Mouse (Mus musculus): ENCODE measurements around the gene Pdk3. TPM values are rescaled to one million over a fixed set of nuclear protein-coding genes. Genes with fewer than 3 reads are reported as not detected.

The Pdk3 gene
- 19.0 and 25.8 TPM in 2 replicates for polyA plus RNA-seq (2014; fragmentation: Nextera tagmentation; extraction: Ambion mirVana)

- Histone ChIP-seq H3K4me1 (ENCODE audit: control insufficient read depth, insufficient read depth, low read length) (no peaks in the 10 kb centered on the region), H3K4me2 (ENCODE audit: low read length) (peak within 1 kb of the TSS; percentile 66), H3K9me3 (ENCODE audit: control insufficient read depth, low read length) (no peaks in the 10 kb centered on the region), H3K27me3 (ENCODE audit: control insufficient read depth, insufficient read depth, low read length) (no peaks in the 10 kb centered on the region), H3K4me3 (replicated peaks; ENCODE audit: low read depth, low read length) (peak within 1 kb of the TSS; percentile 53), H3K27ac (replicated peaks; ENCODE audit: low read depth, low read length) (peak within 1 kb of the TSS; percentile 71), H3K36me3 (ENCODE audit: control insufficient read depth, insufficient read depth, low read length) (no peaks in the 10 kb centered on the region), H3K9ac (replicated peaks; ENCODE audit: low read length) (peak within 1 kb of the TSS; percentile 56)
- WGBS = 17% methylated on average over 62 of the region's 68 CpGs
- ATAC-seq (ENCODE audit: low FRiP score, low TSS enrichment) (peak; percentile 97), DNase-seq (peak; percentile 92)
These were observed at the start of gene Pdk3 for GRCm38 (mm10) chrX:93831561-93832336. TSS of gene Pdk3 (minus strand) at chrX:93832201.

GRCm38 (mm10) chrX:93877634-93878016, 45.6 kb upstream of the Pdk3 start:
- Histone ChIP-seq H3K4me3 (replicated peaks; ENCODE audit: low read depth, low read length) (no peak overlapping the region), H3K9me3 (ENCODE audit: control insufficient read depth, low read length) (no peaks in the 10 kb centered on the region), H3K27me3 (ENCODE audit: control insufficient read depth, insufficient read depth, low read length) (no peaks in the 10 kb centered on the region), H3K9ac (replicated peaks; ENCODE audit: low read length) (no peak overlapping the region), H3K4me2 (ENCODE audit: low read length) (no peak overlapping the region), H3K36me3 (ENCODE audit: control insufficient read depth, insufficient read depth, low read length) (no peaks in the 10 kb centered on the region), H3K27ac (replicated peaks; ENCODE audit: low read depth, low read length) (no peak overlapping the region), H3K4me1 (ENCODE audit: control insufficient read depth, insufficient read depth, low read length) (no peaks in the 10 kb centered on the region)
- no peak for ATAC-seq (ENCODE audit: low FRiP score, low TSS enrichment)
- WGBS = 75% methylated on average over 3 of the region's 3 CpGs
- no peak for DNase-seq

DNA sequence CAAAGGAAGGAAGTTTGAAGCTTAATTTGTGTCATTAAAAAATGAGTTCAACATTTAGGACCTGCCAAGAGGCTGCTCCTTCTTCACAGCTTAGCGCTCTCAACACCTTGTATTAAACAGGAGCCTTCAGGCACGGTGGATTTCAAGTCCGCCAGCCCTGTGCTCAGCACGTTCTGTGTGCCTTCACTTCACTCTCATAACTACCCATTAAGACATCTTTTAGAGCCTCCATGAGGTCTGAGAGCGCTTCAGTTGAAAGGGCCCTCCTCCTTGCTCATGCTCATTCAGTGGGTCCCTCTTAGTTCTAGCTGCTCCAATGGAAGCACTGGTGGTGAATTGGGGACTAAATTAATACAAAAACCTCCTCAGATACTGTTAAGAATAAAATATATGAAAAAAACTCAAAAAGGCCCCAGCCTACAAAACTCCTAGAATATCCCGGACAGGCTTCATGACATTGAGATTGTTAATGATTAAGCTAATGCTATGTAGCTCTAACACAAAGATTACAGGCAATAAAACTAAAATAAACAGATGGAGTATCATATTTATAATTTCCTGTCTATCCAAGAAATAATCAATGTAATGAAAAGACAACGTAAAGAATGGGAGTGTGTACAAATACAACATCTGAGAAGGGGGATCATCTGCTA, 45.1 kb upstream of the Pdk3 start:
- H3K9me3 ChIP-seq (ENCODE audit: control insufficient read depth, low read length) = no peaks in the 10 kb centered on the region
- H3K4me2 ChIP-seq (ENCODE audit: low read length) = no peak overlapping the region
- H3K36me3 ChIP-seq (ENCODE audit: control insufficient read depth, insufficient read depth, low read length) = no peaks in the 10 kb centered on the region
- no peak overlapping the region for H3K4me3 ChIP-seq (replicated peaks; ENCODE audit: low read depth, low read length)
- 89% methylated on average over 7 of the region's 7 CpGs for WGBS
- no peak overlapping the region for H3K9ac ChIP-seq (replicated peaks; ENCODE audit: low read length)
- H3K27ac ChIP-seq (replicated peaks; ENCODE audit: low read depth, low read length) = no peak overlapping the region
- H3K4me1 ChIP-seq (ENCODE audit: control insufficient read depth, insufficient read depth, low read length) = no peaks in the 10 kb centered on the region
- DNase-seq (no peak), ATAC-seq (ENCODE audit: low FRiP score, low TSS enrichment) (no peak)
- no peaks in the 10 kb centered on the region for H3K27me3 ChIP-seq (ENCODE audit: control insufficient read depth, insufficient read depth, low read length)

DNA sequence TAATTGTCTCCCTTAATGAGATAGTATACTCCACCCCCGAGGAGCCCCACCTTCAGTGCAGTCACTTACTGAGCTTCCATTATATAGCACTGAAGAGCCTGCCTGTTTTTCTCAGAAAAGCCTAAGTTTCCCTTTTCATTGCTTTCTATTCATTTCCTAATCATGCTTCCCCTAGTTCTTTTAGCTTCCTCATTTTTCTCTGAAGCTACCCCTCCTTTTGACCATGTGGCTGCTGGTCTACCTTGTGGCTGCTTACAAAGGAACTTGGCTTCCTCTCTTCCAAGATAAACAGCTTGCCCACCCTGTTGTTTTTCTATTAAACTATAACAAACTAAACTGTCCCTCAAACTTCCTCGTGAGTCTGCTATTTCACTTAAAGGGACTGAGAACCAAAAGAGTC, 31.4 kb upstream of the Pdk3 start:
- ATAC-seq (ENCODE audit: low FRiP score, low TSS enrichment) = no peak
- Histone ChIP-seq H3K4me2 (ENCODE audit: low read length) (no peak overlapping the region), H3K4me3 (replicated peaks; ENCODE audit: low read depth, low read length) (no peak overlapping the region), H3K9ac (replicated peaks; ENCODE audit: low read length) (no peak overlapping the region), H3K4me1 (ENCODE audit: control insufficient read depth, insufficient read depth, low read length) (no peaks in the 10 kb centered on the region), H3K27me3 (ENCODE audit: control insufficient read depth, insufficient read depth, low read length) (no peaks in the 10 kb centered on the region), H3K36me3 (ENCODE audit: control insufficient read depth, insufficient read depth, low read length) (no peaks in the 10 kb centered on the region), H3K9me3 (ENCODE audit: control insufficient read depth, low read length) (no peaks in the 10 kb centered on the region), H3K27ac (replicated peaks; ENCODE audit: low read depth, low read length) (no peak overlapping the region)
- DNase-seq = no peak
- 49% methylated on average over 2 of the region's 2 CpGs for WGBS

DNA sequence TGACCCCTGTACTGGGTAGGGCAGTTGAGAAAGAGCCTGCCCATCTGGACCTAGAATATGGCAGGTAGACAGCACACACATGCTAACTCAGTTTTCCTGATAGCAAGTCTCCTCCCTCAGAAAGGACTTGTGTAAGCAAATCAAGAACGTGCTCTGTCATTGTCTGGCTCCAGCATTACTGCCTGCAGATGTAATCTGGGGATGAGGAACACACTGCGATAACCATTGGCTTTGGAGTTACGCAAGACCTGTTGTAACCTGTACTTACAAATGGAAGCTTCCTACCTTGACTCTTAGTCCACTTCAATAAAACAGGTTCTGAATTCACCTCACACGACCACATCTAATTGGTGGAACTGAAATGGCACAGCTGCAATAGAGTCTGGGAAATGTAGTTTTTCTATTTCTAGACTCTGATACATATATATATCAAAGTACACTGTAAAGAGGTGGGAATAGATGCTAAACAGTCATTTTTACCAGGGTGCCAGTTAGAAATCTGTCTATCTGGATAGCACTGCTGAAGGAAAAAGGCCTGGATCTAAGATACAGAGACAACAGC, 30.6 kb upstream of the Pdk3 start:
- ATAC-seq (ENCODE audit: low FRiP score, low TSS enrichment) (no peak), DNase-seq (peak; percentile 1)
- 86% methylated on average over 4 of the region's 4 CpGs for WGBS
- no peaks in the 10 kb centered on the region for H3K27me3 ChIP-seq (ENCODE audit: control insufficient read depth, insufficient read depth, low read length)
- H3K27ac ChIP-seq (replicated peaks; ENCODE audit: low read depth, low read length) = no peak overlapping the region
- H3K9ac ChIP-seq (replicated peaks; ENCODE audit: low read length) = no peak overlapping the region
- no peak overlapping the region for H3K4me2 ChIP-seq (ENCODE audit: low read length)
- no peaks in the 10 kb centered on the region for H3K36me3 ChIP-seq (ENCODE audit: control insufficient read depth, insufficient read depth, low read length)
- no peaks in the 10 kb centered on the region for H3K9me3 ChIP-seq (ENCODE audit: control insufficient read depth, low read length)
- no peak overlapping the region for H3K4me3 ChIP-seq (replicated peaks; ENCODE audit: low read depth, low read length)
- no peaks in the 10 kb centered on the region for H3K4me1 ChIP-seq (ENCODE audit: control insufficient read depth, insufficient read depth, low read length)

- WGBS = 74% methylated on average over 3 of the region's 3 CpGs
- no peak for ATAC-seq (ENCODE audit: low FRiP score, low TSS enrichment)
These were observed 25.8 kb upstream of the Pdk3 start for GRCm38 (mm10) chrX:93857756-93858155.

GRCm38 (mm10) chrX:93832337-93832884, 410 bp upstream of the Pdk3 start:
- Histone ChIP-seq H3K4me2 (ENCODE audit: low read length) (peak overlapping the region; percentile 66), H3K27me3 (ENCODE audit: control insufficient read depth, insufficient read depth, low read length) (no peaks in the 10 kb centered on the region), H3K9me3 (ENCODE audit: control insufficient read depth, low read length) (no peaks in the 10 kb centered on the region), H3K4me3 (replicated peaks; ENCODE audit: low read depth, low read length) (peak overlapping the region; percentile 53), H3K9ac (replicated peaks; ENCODE audit: low read length) (no peak overlapping the region; the same call in 1 of the 2 replicates), H3K27ac (replicated peaks; ENCODE audit: low read depth, low read length) (0 out of 2 replicates have a peak overlapping the region, but pooled peaks have one; percentile 20), H3K36me3 (ENCODE audit: control insufficient read depth, insufficient read depth, low read length) (no peaks in the 10 kb centered on the region), H3K4me1 (ENCODE audit: control insufficient read depth, insufficient read depth, low read length) (no peaks in the 10 kb centered on the region)
- ATAC-seq (ENCODE audit: low FRiP score, low TSS enrichment) (peak; percentile 61), DNase-seq (no peak)
- 38% methylated on average over 14 of the region's 14 CpGs for WGBS

More at GRCm38 (mm10) chrX:93857756-93858155, 25.8 kb upstream of the Pdk3 start:
- no peak overlapping the region for H3K27ac ChIP-seq (replicated peaks; ENCODE audit: low read depth, low read length)
- H3K9ac ChIP-seq (replicated peaks; ENCODE audit: low read length) = no peak overlapping the region
- no peak overlapping the region for H3K4me3 ChIP-seq (replicated peaks; ENCODE audit: low read depth, low read length)
- no peaks in the 10 kb centered on the region for H3K4me1 ChIP-seq (ENCODE audit: control insufficient read depth, insufficient read depth, low read length)
- H3K9me3 ChIP-seq (ENCODE audit: control insufficient read depth, low read length) = no peaks in the 10 kb centered on the region
- no peaks in the 10 kb centered on the region for H3K27me3 ChIP-seq (ENCODE audit: control insufficient read depth, insufficient read depth, low read length)
- no peak for DNase-seq
- H3K4me2 ChIP-seq (ENCODE audit: low read length) = no peak overlapping the region
- H3K36me3 ChIP-seq (ENCODE audit: control insufficient read depth, insufficient read depth, low read length) = no peaks in the 10 kb centered on the region

DNA sequence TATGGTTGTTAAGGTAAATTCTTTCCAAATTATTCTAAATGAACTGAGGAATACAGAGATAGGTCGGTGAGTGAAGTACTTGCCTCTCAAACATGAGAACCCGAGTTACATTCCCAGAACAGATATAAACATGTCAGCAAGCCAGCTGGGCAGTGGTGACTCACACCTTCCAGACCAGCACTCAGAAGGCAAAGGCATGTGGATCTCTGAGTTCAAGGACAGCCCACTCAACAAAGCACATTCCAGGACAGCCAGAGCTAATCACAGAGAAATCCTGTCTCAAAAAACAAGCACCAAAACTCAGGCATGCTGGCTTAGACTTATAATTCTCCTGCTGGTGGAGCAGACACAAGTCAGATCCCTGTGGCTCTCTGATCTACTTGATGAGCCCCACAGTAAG, 6.2 kb downstream of the Pdk3 start:
- no peak overlapping the region for H3K27ac ChIP-seq (replicated peaks; ENCODE audit: low read depth, low read length)
- H3K27me3 ChIP-seq (ENCODE audit: control insufficient read depth, insufficient read depth, low read length) = no peaks in the 10 kb centered on the region
- DNase-seq = no peak
- no peaks in the 10 kb centered on the region for H3K9me3 ChIP-seq (ENCODE audit: control insufficient read depth, low read length)
- H3K4me2 ChIP-seq (ENCODE audit: low read length) = no peak overlapping the region
- no peak for ATAC-seq (ENCODE audit: low FRiP score, low TSS enrichment)
- 86% methylated on average over 2 of the region's 2 CpGs for WGBS
- no peaks in the 10 kb centered on the region for H3K36me3 ChIP-seq (ENCODE audit: control insufficient read depth, insufficient read depth, low read length)
- no peaks in the 10 kb centered on the region for H3K4me1 ChIP-seq (ENCODE audit: control insufficient read depth, insufficient read depth, low read length)
- H3K9ac ChIP-seq (replicated peaks; ENCODE audit: low read length) = no peak overlapping the region
- no peak overlapping the region for H3K4me3 ChIP-seq (replicated peaks; ENCODE audit: low read depth, low read length)

All from midbrain, embryonic 14.5 days (tissue).